Mouse (Mus musculus): ENCODE results near the gene Fhl2. TPM values are rescaled to one million over a fixed set of nuclear protein-coding genes. Genes with fewer than 3 reads are reported as not detected.

The Fhl2 gene
- polyA plus RNA-seq, 1 experiment from 2014 or later: 2.4 TPM

GRCm38 (mm10) chr1:43117435-43117834 is 79.3 kb downstream of the Fhl2 start:
- ATAC-seq: no peak
- no peak overlapping the region for H3K4me2 ChIP-seq (ENCODE audit: low read depth, low read length)
- H3K9ac ChIP-seq (replicated peaks): no peak overlapping the region
- no peak for DNase-seq
- no peaks in the 10 kb centered on the region for H3K4me1 ChIP-seq (ENCODE audit: insufficient read depth)
- H3K36me3 ChIP-seq (replicated peaks; ENCODE audit: insufficient read depth, low read length): peaks cover 37% of the 10 kb centered on the region
- no peak overlapping the region for H3K27ac ChIP-seq (ENCODE audit: low read depth)
- H3K27me3 ChIP-seq (ENCODE audit: insufficient read depth, low read length): no peaks in the 10 kb centered on the region
- TF ChIP-seq CTCF (IDR thresholded peaks at IDR 0.05; ENCODE audit: low read depth) (no peak), EP300 (IDR thresholded peaks at IDR 0.05; ENCODE audit: low read depth) (no peak)
- H3K4me3 ChIP-seq (ENCODE audit: low read depth, low read length): no peak overlapping the region
- no peaks in the 10 kb centered on the region for H3K9me3 ChIP-seq (ENCODE audit: low read length)
- 87% methylated on average over 8 of the region's 8 CpGs for WGBS (ENCODE audit: insufficient replicate concordance)

- Histone ChIP-seq H3K36me3 (replicated peaks; ENCODE audit: insufficient read depth, low read length) (peaks cover 44% of the 10 kb centered on the region), H3K27ac (ENCODE audit: low read depth) (no peak overlapping the region), H3K9ac (replicated peaks) (no peak overlapping the region), H3K4me3 (ENCODE audit: low read depth, low read length) (no peak overlapping the region), H3K27me3 (ENCODE audit: insufficient read depth, low read length) (no peaks in the 10 kb centered on the region), H3K4me1 (ENCODE audit: insufficient read depth) (no peaks in the 10 kb centered on the region), H3K9me3 (ENCODE audit: low read length) (no peaks in the 10 kb centered on the region), H3K4me2 (ENCODE audit: low read depth, low read length) (no peak overlapping the region)
- TF ChIP-seq CTCF (IDR thresholded peaks at IDR 0.05; ENCODE audit: low read depth) (peak; percentile 64), EP300 (IDR thresholded peaks at IDR 0.05; ENCODE audit: low read depth) (no peak)
- 81% methylated on average over 2 of the region's 2 CpGs for WGBS (ENCODE audit: insufficient replicate concordance)
- no peak for ATAC-seq
- DNase-seq: peak; percentile 29
These were observed 83.9 kb downstream of the Fhl2 start for GRCm38 (mm10) chr1:43112882-43113281.

- H3K4me2 ChIP-seq (ENCODE audit: low read depth, low read length): no peak overlapping the region
- DNase-seq: peak; percentile 82
- no peak overlapping the region for H3K9ac ChIP-seq (replicated peaks)
- WGBS (ENCODE audit: insufficient replicate concordance): 51% methylated on average over 4 of the region's 4 CpGs
- H3K36me3 ChIP-seq (replicated peaks; ENCODE audit: insufficient read depth, low read length): peaks cover 30% of the 10 kb centered on the region
- H3K27ac ChIP-seq (ENCODE audit: low read depth): no peak overlapping the region
- TF ChIP-seq CTCF (IDR thresholded peaks at IDR 0.05; ENCODE audit: low read depth): peak; percentile 91
- TF ChIP-seq EP300 (IDR thresholded peaks at IDR 0.05; ENCODE audit: low read depth): no peak
- ATAC-seq: 0 out of 2 replicates have a peak, but pooled peaks have one; percentile 38
- H3K4me3 ChIP-seq (ENCODE audit: low read depth, low read length): no peak overlapping the region
- H3K27me3 ChIP-seq (ENCODE audit: insufficient read depth, low read length): no peaks in the 10 kb centered on the region
- no peaks in the 10 kb centered on the region for H3K9me3 ChIP-seq (ENCODE audit: low read length)
- H3K4me1 ChIP-seq (ENCODE audit: insufficient read depth): no peaks in the 10 kb centered on the region
These were observed 86.2 kb downstream of the Fhl2 start for GRCm38 (mm10) chr1:43110556-43110955.

GRCm38 (mm10) chr1:43108729-43109128 is 88.1 kb downstream of the Fhl2 start:
- Histone ChIP-seq H3K27ac (ENCODE audit: low read depth) (no peak overlapping the region), H3K4me1 (ENCODE audit: insufficient read depth) (no peaks in the 10 kb centered on the region), H3K27me3 (ENCODE audit: insufficient read depth, low read length) (no peaks in the 10 kb centered on the region), H3K36me3 (replicated peaks; ENCODE audit: insufficient read depth, low read length) (peaks cover 18% of the 10 kb centered on the region), H3K9me3 (ENCODE audit: low read length) (no peaks in the 10 kb centered on the region), H3K9ac (replicated peaks) (no peak overlapping the region), H3K4me3 (ENCODE audit: low read depth, low read length) (no peak overlapping the region), H3K4me2 (ENCODE audit: low read depth, low read length) (no peak overlapping the region)
- DNase-seq: no peak
- 83% methylated on average over 2 of the region's 2 CpGs for WGBS (ENCODE audit: insufficient replicate concordance)
- ATAC-seq: no peak
- TF ChIP-seq CTCF (IDR thresholded peaks at IDR 0.05; ENCODE audit: low read depth) (no peak), EP300 (IDR thresholded peaks at IDR 0.05; ENCODE audit: low read depth) (no peak)

DNA sequence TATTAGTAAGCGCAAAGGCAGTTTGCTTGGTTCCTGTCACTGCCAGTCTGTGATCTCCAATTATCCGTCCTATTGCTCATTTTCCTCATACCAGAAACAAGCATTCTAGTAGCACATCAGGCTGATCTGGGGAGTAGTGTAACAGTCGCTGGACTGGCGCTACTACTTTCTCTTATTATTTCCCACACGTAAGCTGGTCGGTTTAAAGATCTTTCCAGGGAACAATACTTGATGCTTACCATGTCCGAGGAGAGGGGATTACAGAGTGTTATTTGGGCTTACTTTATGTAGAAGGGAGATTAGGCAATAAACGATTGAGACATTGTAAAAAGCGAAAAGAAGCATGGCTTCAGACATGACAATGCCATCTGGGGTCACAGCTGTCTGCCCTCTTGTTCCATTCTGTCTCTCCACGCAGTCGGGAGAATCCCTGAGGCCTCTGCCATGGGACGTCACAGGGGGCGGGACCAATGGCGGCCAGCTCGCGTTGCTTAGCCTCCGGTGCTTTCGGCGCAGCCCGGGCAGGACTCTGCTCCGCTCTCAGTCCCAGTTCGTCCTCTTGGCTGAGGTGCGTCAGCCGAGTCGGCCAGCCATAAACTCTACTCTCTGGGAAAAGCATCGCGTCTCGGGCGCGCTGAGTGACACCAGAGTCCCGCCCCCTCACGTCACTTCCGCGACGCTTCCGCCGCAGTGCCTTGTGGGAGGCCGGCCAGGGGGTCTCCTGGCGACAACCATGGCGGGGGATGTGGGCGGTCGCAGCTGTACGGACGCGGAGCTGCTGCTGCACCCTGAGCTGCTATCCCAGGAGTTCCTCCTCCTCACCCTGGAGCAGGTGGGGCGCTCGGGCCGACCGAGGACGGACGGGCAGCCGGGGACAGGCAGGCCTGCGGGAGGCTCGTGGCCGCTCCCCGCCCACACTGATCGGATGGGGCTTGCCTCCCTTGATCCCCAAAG is 98.5 kb downstream of the Fhl2 start, which contains the start of the genes Tgfbrap1 and AI597479:
TSS of gene Tgfbrap1 (minus strand) at position 607 of the 954 bp plus-strand sequence.
TSS of gene AI597479 (plus strand) at position 680 of the 954 bp plus-strand sequence.
- under 1% methylated on average over 56 of the region's 57 CpGs for WGBS (ENCODE audit: insufficient replicate concordance)
- peak within 1 kb of the TSS; percentile 92 for H3K9ac ChIP-seq (replicated peaks)
- H3K27me3 ChIP-seq (ENCODE audit: insufficient read depth, low read length): no peaks in the 10 kb centered on the region
- H3K4me2 ChIP-seq (ENCODE audit: low read depth, low read length): peak within 1 kb of the TSS; percentile 93
- no peak for TF ChIP-seq CTCF (IDR thresholded peaks at IDR 0.05; ENCODE audit: low read depth)
- no peak for TF ChIP-seq EP300 (IDR thresholded peaks at IDR 0.05; ENCODE audit: low read depth)
- DNase-seq (peak; percentile 94), ATAC-seq (peak; percentile 96)
- H3K9me3 ChIP-seq (ENCODE audit: low read length): no peaks in the 10 kb centered on the region
- H3K36me3 ChIP-seq (replicated peaks; ENCODE audit: insufficient read depth, low read length): no peaks in the 10 kb centered on the region
- peak within 1 kb of the TSS; percentile 99 for H3K4me3 ChIP-seq (ENCODE audit: low read depth, low read length)
- H3K27ac ChIP-seq (ENCODE audit: low read depth): peak within 1 kb of the TSS; percentile 100
- H3K4me1 ChIP-seq (ENCODE audit: insufficient read depth): peaks cover 7% of the 10 kb centered on the region; the same call in 1 of the 2 replicates

DNA sequence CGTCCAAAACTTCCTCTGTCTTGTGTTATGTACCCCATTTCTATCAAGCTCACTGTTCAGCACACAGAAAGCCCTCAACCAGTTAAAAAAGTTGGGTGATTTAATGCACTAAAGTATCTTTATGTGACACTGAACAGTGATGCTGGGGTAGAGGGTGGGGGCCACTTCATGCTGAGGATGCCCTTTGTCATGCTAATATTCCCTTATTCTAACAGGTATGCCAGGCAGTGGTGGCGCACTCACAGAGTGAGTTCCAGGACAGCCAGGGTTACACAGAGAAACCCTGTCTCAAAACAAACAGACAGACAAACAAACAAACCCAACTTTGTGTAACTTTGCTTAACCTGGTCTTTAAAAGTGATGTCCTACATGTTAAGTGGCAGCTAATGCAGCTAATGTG is 102.6 kb downstream of the Fhl2 start:
- WGBS (ENCODE audit: insufficient replicate concordance): 87% methylated on average over 2 of the region's 2 CpGs
- DNase-seq (no peak), ATAC-seq (no peak)
- no peak overlapping the region for H3K9ac ChIP-seq (replicated peaks)
- H3K4me2 ChIP-seq (ENCODE audit: low read depth, low read length): no peak overlapping the region
- peaks cover 15% of the 10 kb centered on the region for H3K4me1 ChIP-seq (ENCODE audit: insufficient read depth)
- no peak overlapping the region for H3K4me3 ChIP-seq (ENCODE audit: low read depth, low read length)
- TF ChIP-seq EP300 (IDR thresholded peaks at IDR 0.05; ENCODE audit: low read depth) (no peak), CTCF (IDR thresholded peaks at IDR 0.05; ENCODE audit: low read depth) (no peak)
- H3K27me3 ChIP-seq (ENCODE audit: insufficient read depth, low read length): no peaks in the 10 kb centered on the region
- no peaks in the 10 kb centered on the region for H3K36me3 ChIP-seq (replicated peaks; ENCODE audit: insufficient read depth, low read length)
- H3K9me3 ChIP-seq (ENCODE audit: low read length): no peaks in the 10 kb centered on the region
- no peak overlapping the region for H3K27ac ChIP-seq (ENCODE audit: low read depth)

All from liver, postnatal 0 days (tissue).